Mouse (Mus musculus): ENCODE measurements around the gene Exoc7. TPM values are rescaled to one million over a fixed set of nuclear protein-coding genes. Genes with fewer than 3 reads are reported as not detected.

The Exoc7 gene
- polyA plus RNA-seq, 1 experiment from 2014 or later = 47.8 TPM

DNA sequence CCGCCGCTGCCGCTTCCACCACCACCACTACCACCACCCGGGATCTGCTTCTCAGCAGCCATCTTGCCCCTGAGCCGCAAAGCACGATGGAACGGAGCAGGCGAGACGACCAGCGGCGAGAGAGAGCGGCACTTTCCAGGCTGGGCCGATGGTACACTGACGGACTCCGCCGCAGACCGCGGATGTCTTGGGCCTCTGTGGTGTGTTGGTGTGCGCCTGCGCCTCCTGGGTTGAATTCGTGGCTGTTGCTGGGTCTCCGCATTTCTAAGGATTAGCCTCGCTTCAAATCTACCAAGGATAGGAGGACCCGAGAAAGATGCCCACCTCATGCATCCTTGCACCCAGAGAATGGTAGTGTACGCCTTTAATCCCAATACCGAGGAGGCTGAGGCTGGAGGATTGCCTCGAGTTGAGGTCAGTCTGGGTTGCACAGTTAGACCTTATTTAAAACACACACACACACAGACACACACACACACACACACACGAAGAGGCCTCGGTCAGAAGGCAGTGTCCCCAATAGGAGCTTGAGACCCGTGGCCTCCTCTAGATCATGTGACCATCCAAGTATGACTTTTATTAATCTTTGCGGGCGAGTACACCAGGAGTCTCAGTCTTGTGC is 32.9 kb downstream of the Exoc7 start, which contains the start of gene Srp68:
Gene Srp68, minus strand, starts transcription at position 173 of the 622 bp plus-strand sequence.
- H3K27me3 ChIP-seq (replicated peaks) = no peaks in the 10 kb centered on the region
- H3K4me2 ChIP-seq = peak within 1 kb of the TSS; percentile 89
- H3K4me1 ChIP-seq (replicated peaks) = peaks cover 20% of the 10 kb centered on the region
- no peaks in the 10 kb centered on the region for H3K9me3 ChIP-seq (replicated peaks)
- H3K27ac ChIP-seq (ENCODE audit: poor library complexity, severe bottlenecking) = peak within 1 kb of the TSS; percentile 72
- H3K9ac ChIP-seq = peak within 1 kb of the TSS; percentile 94
- peaks cover 29% of the 10 kb centered on the region for H3K36me3 ChIP-seq
- H3K4me3 ChIP-seq = peak within 1 kb of the TSS; percentile 70
- peak; percentile 96 for ATAC-seq (ENCODE audit: insufficient number of reproducible peaks, low FRiP score)
- WGBS = 4% methylated on average over 32 of the region's 32 CpGs

GRCm38 (mm10) chr11:116273469-116274044 is 33.5 kb downstream of the Exoc7 start:
- Histone ChIP-seq H3K4me2 (peak overlapping the region; percentile 89), H3K9me3 (replicated peaks) (no peaks in the 10 kb centered on the region), H3K27ac (ENCODE audit: poor library complexity, severe bottlenecking) (peak overlapping the region; percentile 48), H3K4me3 (peak overlapping the region; percentile 70), H3K4me1 (replicated peaks) (peaks cover 20% of the 10 kb centered on the region), H3K9ac (peak overlapping the region; percentile 94), H3K36me3 (peaks cover 35% of the 10 kb centered on the region), H3K27me3 (replicated peaks) (no peaks in the 10 kb centered on the region)
- under 1% methylated on average over 39 of the region's 39 CpGs for WGBS
- peak; percentile 66 for ATAC-seq (ENCODE audit: insufficient number of reproducible peaks, low FRiP score)

GRCm38 (mm10) chr11:116272589-116273468 is 34.2 kb downstream of the Exoc7 start:
- H3K9ac ChIP-seq = peak overlapping the region; percentile 94
- H3K4me3 ChIP-seq = peak overlapping the region; percentile 70
- ATAC-seq (ENCODE audit: insufficient number of reproducible peaks, low FRiP score) = no peak
- H3K9me3 ChIP-seq (replicated peaks) = no peaks in the 10 kb centered on the region
- H3K27me3 ChIP-seq (replicated peaks) = no peaks in the 10 kb centered on the region
- 43% methylated on average over 12 of the region's 12 CpGs for WGBS
- H3K36me3 ChIP-seq = peaks cover 42% of the 10 kb centered on the region
- peaks cover 20% of the 10 kb centered on the region for H3K4me1 ChIP-seq (replicated peaks)
- H3K4me2 ChIP-seq = peak overlapping the region; percentile 89
- no peak overlapping the region for H3K27ac ChIP-seq (ENCODE audit: poor library complexity, severe bottlenecking)

DNA sequence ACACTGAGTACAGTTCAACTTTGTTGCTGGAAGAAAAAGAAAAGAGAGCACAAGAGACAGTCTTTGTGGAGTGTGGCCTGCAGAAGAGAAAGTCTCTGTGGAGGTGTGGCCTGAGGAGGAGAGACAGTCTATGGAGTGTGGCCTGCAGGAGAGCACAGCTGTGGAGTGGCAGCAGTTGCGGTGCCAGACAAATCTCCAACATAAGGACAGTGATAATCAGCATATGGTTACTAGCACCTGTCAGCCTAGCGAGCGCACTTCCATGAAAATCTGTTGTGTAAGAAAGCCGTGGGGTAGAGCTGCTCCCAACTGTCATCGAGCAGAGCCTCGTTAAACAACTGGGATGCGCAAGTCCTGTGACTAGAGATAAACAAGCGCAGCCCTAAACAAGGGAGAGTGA is 37.5 kb downstream of the Exoc7 start:
- no peak overlapping the region for H3K4me2 ChIP-seq
- H3K9me3 ChIP-seq (replicated peaks) = no peaks in the 10 kb centered on the region
- H3K36me3 ChIP-seq = peaks cover 71% of the 10 kb centered on the region
- H3K9ac ChIP-seq = no peak overlapping the region
- 87% methylated on average over 8 of the region's 8 CpGs for WGBS
- peaks cover 18% of the 10 kb centered on the region for H3K4me1 ChIP-seq (replicated peaks)
- ATAC-seq (ENCODE audit: insufficient number of reproducible peaks, low FRiP score) = no peak
- H3K27ac ChIP-seq (ENCODE audit: poor library complexity, severe bottlenecking) = no peak overlapping the region
- H3K27me3 ChIP-seq (replicated peaks) = no peaks in the 10 kb centered on the region
- H3K4me3 ChIP-seq = no peak overlapping the region

GRCm38 (mm10) chr11:116268313-116268712 is 38.7 kb downstream of the Exoc7 start:
- H3K4me1 ChIP-seq (replicated peaks) = peaks cover 15% of the 10 kb centered on the region
- H3K9ac ChIP-seq = no peak overlapping the region
- peaks cover 84% of the 10 kb centered on the region for H3K36me3 ChIP-seq
- H3K4me3 ChIP-seq = no peak overlapping the region
- H3K4me2 ChIP-seq = no peak overlapping the region
- no peaks in the 10 kb centered on the region for H3K27me3 ChIP-seq (replicated peaks)
- WGBS = 97% methylated on average over 6 of the region's 6 CpGs
- H3K27ac ChIP-seq (ENCODE audit: poor library complexity, severe bottlenecking) = no peak overlapping the region
- no peak for ATAC-seq (ENCODE audit: insufficient number of reproducible peaks, low FRiP score)
- H3K9me3 ChIP-seq (replicated peaks) = no peaks in the 10 kb centered on the region

DNA sequence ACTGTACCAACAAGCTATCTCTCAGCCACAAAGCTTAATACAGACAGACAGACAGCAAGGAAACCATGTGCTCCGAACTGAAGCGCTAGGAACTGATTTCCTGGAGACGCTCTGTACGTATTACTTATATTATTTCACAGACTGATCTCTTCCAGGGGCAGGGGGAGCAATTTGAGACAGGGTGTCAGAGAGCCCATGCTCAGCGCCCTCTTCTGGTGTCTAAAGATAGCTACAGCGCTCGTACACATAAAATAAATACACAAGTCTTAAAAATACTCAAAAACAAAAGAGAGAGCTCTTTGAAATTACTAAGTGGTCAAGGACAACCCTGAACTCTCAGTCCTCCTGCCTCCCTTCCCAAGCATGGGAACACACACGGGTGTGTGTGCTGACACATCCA is 39.4 kb downstream of the Exoc7 start:
- 84% methylated on average over 8 of the region's 8 CpGs for WGBS

GRCm38 (mm10) chr11:116265850-116266249 is 41.2 kb downstream of the Exoc7 start:
- Histone ChIP-seq H3K4me1 (replicated peaks) (no peaks in the 10 kb centered on the region), H3K36me3 (peaks cover 97% of the 10 kb centered on the region), H3K9ac (no peak overlapping the region), H3K27me3 (replicated peaks) (no peaks in the 10 kb centered on the region), H3K9me3 (replicated peaks) (no peaks in the 10 kb centered on the region), H3K27ac (ENCODE audit: poor library complexity, severe bottlenecking) (no peak overlapping the region), H3K4me3 (no peak overlapping the region), H3K4me2 (no peak overlapping the region)
- 84% methylated on average over 4 of the region's 4 CpGs for WGBS
- ATAC-seq (ENCODE audit: insufficient number of reproducible peaks, low FRiP score) = no peak

More for the DNA sequence above, 39.4 kb downstream of the Exoc7 start:
- H3K27ac ChIP-seq (ENCODE audit: poor library complexity, severe bottlenecking) = no peak overlapping the region
- H3K9ac ChIP-seq = no peak overlapping the region
- no peaks in the 10 kb centered on the region for H3K9me3 ChIP-seq (replicated peaks)
- peaks cover 11% of the 10 kb centered on the region for H3K4me1 ChIP-seq (replicated peaks)
- no peak for ATAC-seq (ENCODE audit: insufficient number of reproducible peaks, low FRiP score)
- H3K36me3 ChIP-seq = peaks cover 91% of the 10 kb centered on the region
- H3K4me2 ChIP-seq = no peak overlapping the region
- H3K4me3 ChIP-seq = no peak overlapping the region
- no peaks in the 10 kb centered on the region for H3K27me3 ChIP-seq (replicated peaks)

DNA sequence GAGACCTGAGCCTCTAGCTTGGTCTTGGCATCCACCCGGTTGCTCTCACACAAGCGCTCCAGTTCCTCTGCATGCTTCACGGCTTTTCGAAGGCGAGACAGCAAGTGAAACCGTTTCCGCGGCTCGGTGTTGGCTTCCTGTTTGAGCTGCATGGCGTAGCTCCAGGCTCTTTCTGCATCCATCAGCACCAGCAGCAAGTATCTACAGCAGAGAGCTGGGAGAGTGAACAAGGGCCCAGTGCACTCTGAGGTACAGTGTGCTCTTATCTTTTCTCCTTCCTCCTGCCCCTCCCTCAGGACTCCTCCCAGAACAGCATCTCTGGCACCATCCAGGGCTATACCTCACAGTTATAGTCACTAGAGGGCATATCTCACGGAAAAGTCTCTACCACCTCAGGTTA is 41.7 kb downstream of the Exoc7 start:
- H3K27ac ChIP-seq (ENCODE audit: poor library complexity, severe bottlenecking) = no peak overlapping the region
- H3K4me1 ChIP-seq (replicated peaks) = no peaks in the 10 kb centered on the region
- H3K36me3 ChIP-seq = peaks cover 97% of the 10 kb centered on the region
- no peak for ATAC-seq (ENCODE audit: insufficient number of reproducible peaks, low FRiP score)
- H3K27me3 ChIP-seq (replicated peaks) = no peaks in the 10 kb centered on the region
- H3K9me3 ChIP-seq (replicated peaks) = no peaks in the 10 kb centered on the region
- WGBS = 86% methylated on average over 11 of the region's 11 CpGs
- no peak overlapping the region for H3K4me2 ChIP-seq
- H3K9ac ChIP-seq = peak overlapping the region; percentile 4; the same call in 1 of the 2 replicates
- no peak overlapping the region for H3K4me3 ChIP-seq

GRCm38 (mm10) chr11:116260259-116260658 is 46.8 kb downstream of the Exoc7 start:
- H3K9me3 ChIP-seq (replicated peaks) = no peaks in the 10 kb centered on the region
- no peak overlapping the region for H3K9ac ChIP-seq
- 89% methylated on average over 7 of the region's 7 CpGs for WGBS
- H3K4me2 ChIP-seq = no peak overlapping the region
- H3K4me1 ChIP-seq (replicated peaks) = peaks cover 2% of the 10 kb centered on the region; the same call in 1 of the 2 replicates
- peaks cover 96% of the 10 kb centered on the region for H3K36me3 ChIP-seq
- H3K27ac ChIP-seq (ENCODE audit: poor library complexity, severe bottlenecking) = no peak overlapping the region
- H3K27me3 ChIP-seq (replicated peaks) = no peaks in the 10 kb centered on the region
- no peak overlapping the region for H3K4me3 ChIP-seq
- no peak for ATAC-seq (ENCODE audit: insufficient number of reproducible peaks, low FRiP score)

DNA sequence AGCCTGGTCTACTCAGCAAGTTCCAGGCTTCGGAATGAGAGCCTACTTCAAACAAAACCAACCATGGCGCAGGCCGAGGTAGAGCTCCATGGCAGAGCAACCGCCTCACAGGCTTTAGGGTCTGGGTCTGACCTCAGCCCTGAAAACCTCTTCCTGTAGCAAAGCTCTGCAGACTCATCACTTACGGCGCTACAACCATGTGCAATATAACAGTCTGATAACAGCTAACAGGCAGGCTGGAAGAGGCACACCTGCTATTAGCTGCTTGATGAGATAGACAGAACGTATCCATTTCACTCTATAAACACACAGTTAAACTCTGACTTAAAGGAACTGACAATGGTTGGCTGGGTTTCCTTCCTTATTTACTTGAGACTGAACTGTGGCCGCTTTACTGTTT is 47.6 kb downstream of the Exoc7 start:
- Histone ChIP-seq H3K27ac (ENCODE audit: poor library complexity, severe bottlenecking) (no peak overlapping the region), H3K4me2 (no peak overlapping the region)

More for the DNA sequence above, 47.6 kb downstream of the Exoc7 start:
- H3K36me3 ChIP-seq = peaks cover 99% of the 10 kb centered on the region
- H3K4me3 ChIP-seq = no peak overlapping the region
- H3K4me1 ChIP-seq (replicated peaks) = peaks cover 7% of the 10 kb centered on the region; the same call in 1 of the 2 replicates
- no peaks in the 10 kb centered on the region for H3K27me3 ChIP-seq (replicated peaks)
- no peak for ATAC-seq (ENCODE audit: insufficient number of reproducible peaks, low FRiP score)
- WGBS = 89% methylated on average over 8 of the region's 8 CpGs
- no peak overlapping the region for H3K9ac ChIP-seq
- no peaks in the 10 kb centered on the region for H3K9me3 ChIP-seq (replicated peaks)

All from heart, embryonic 12.5 days (tissue).